Mouse (Mus musculus) heart, embryonic 14.5 days (tissue): Measurements from ENCODE around the gene Zdhhc14. TPM values are rescaled to one million over a fixed set of nuclear protein-coding genes. Genes with fewer than 3 reads are reported as not detected.

Source experiments
- ATAC-seq: fragments of 200-750 bp; cut with Nextera tagmentation; 2 replicates; pipeline ENCODE4 v1.8.0; 2017; ENCODE audit warnings: low read depth, moderate TSS enrichment; ENCODE audit not compliant: insufficient number of reproducible peaks, insufficient read depth, low FRiP score
- H3K27ac ChIP-seq, 2 experiments: fragments of 200-500 bp in 1 of 2; fragments of 300-500 bp in 1 of 2; sonication (generic) in 1 of 2; replicated peaks in 1 of 2; 2 replicates each; pipeline ENCODE4 v1.5.1; 2012 to 2014; ENCODE audit warnings: low read depth in 2 of 2, low read length in 2 of 2, control low read depth in 1 of 2, mild to moderate bottlenecking in 1 of 2, mixed read lengths in 1 of 2; ENCODE audit not compliant: control insufficient read depth in 1 of 2, insufficient read depth in 1 of 2
- H3K27me3 ChIP-seq: fragments of 300-500 bp; sonication (generic); 2 replicates; pipeline ENCODE4 v1.6.1; 2014; ENCODE audit warnings: mild to moderate bottlenecking, low read length, control low read depth; ENCODE audit not compliant: control insufficient read depth, insufficient read depth
- H3K36me3 ChIP-seq: fragments of 300-500 bp; sonication (generic); 2 replicates; pipeline ENCODE4 v1.6.1; 2014; ENCODE audit warnings: mild to moderate bottlenecking, control low read depth, low read length, mixed read lengths; ENCODE audit not compliant: control insufficient read depth, insufficient read depth
- H3K4me1 ChIP-seq, 2 experiments: fragments of 200-500 bp in 1 of 2; fragments of 300-500 bp in 1 of 2; sonication (generic) in 1 of 2; 2 replicates each; pipeline ENCODE4 v1.6.1; 2012 to 2014; ENCODE audit warnings: low read length in 2 of 2, control low read depth in 1 of 2, mixed read lengths in 1 of 2; ENCODE audit not compliant: control insufficient read depth in 2 of 2, insufficient read depth in 2 of 2
- H3K4me2 ChIP-seq: fragments of 300-500 bp; sonication (generic); 2 replicates; pipeline ENCODE4 v1.6.1; 2014; ENCODE audit warnings: mild to moderate bottlenecking, low read length
- H3K4me3 ChIP-seq, 2 experiments: fragments of 200-500 bp in 1 of 2; fragments of 300-500 bp in 1 of 2; sonication (generic) in 1 of 2; 2 replicates each; pipeline ENCODE4 v1.5.1; 2012 to 2014; ENCODE audit warnings: low read length in 2 of 2, mild to moderate bottlenecking in 2 of 2, control low read depth in 1 of 2, low read depth in 1 of 2, moderate library complexity in 1 of 2; ENCODE audit not compliant: control insufficient read depth in 1 of 2, insufficient read depth in 1 of 2
- H3K9ac ChIP-seq: fragments of 300-500 bp; sonication (generic); 2 replicates; pipeline ENCODE4 v1.6.1; 2014; ENCODE audit warnings: mild to moderate bottlenecking, low read length
- H3K9me3 ChIP-seq: fragments of 300-500 bp; sonication (generic); 2 replicates; pipeline ENCODE4 v1.6.1; 2016; ENCODE audit warnings: low read length, control low read depth; ENCODE audit not compliant: control insufficient read depth
- WGBS: fragments of 180-500 bp; shearing (Covaris S2); extraction: QIAGEN DNeasy Blood & Tissue Kit; methylation state at CpG from one replicate; pipeline ENCODE4 v1.1.7; 2014; 5-methylcytosine and 5-hydroxymethylcytosine counted together
- polyA plus RNA-seq: library from polyadenylated mRNA; unstranded; fragments of >200 nt; fragmentation: Nextera tagmentation; extraction: Ambion mirVana; gene quantifications from 2 replicates; pipeline ENCODE4 v1.2.1, GENCODE M21; 2014

Gene Zdhhc14
- polyA plus RNA-seq, 1 experiment from 2014 or later, result 1.5 TPM

DNA sequence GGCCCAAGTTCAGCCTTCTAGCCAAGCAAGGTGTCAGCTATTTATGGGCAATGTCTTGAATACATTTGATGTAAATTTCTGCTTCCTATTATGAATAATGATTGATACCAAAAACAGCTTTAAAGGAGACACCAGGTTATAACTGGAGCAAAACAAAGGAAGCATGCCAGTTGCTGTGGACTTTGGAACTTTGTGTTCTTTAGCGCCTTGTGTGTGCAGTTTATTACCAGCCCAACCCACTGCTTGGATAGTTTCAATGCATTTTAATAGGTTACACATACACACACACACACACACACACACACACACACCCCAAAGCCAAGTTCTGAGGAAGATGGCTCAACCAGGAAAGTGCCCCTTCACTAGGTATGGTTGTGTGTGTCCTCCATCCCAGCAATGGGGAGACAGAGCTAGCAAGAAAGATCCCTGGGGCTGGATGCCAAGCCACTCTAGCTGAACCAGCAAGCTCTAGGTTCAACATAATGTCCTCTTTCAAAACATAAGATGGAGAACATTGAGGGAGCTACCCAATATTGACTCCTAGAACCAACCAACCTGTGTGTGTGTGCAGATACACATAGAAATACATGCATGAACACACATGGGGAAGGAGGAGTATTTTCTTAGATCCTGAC, 79.9 kb downstream of the Zdhhc14 start:
- ATAC-seq, result no peak
- peaks cover 4 to 11% of the 10 kb centered on the region in 2 experiments; a peak in 2 of 4 replicates for H3K4me1 ChIP-seq
- H3K27ac ChIP-seq, result no peak overlapping the region
- H3K9me3 ChIP-seq, result no peaks in the 10 kb centered on the region
- no peak overlapping the region for H3K9ac ChIP-seq
- 89% methylated on average over 1 of the region's 1 CpGs for WGBS
- no peak overlapping the region for H3K4me3 ChIP-seq
- H3K27me3 ChIP-seq, result no peaks in the 10 kb centered on the region
- no peaks in the 10 kb centered on the region for H3K36me3 ChIP-seq
- H3K4me2 ChIP-seq, result no peak overlapping the region

DNA sequence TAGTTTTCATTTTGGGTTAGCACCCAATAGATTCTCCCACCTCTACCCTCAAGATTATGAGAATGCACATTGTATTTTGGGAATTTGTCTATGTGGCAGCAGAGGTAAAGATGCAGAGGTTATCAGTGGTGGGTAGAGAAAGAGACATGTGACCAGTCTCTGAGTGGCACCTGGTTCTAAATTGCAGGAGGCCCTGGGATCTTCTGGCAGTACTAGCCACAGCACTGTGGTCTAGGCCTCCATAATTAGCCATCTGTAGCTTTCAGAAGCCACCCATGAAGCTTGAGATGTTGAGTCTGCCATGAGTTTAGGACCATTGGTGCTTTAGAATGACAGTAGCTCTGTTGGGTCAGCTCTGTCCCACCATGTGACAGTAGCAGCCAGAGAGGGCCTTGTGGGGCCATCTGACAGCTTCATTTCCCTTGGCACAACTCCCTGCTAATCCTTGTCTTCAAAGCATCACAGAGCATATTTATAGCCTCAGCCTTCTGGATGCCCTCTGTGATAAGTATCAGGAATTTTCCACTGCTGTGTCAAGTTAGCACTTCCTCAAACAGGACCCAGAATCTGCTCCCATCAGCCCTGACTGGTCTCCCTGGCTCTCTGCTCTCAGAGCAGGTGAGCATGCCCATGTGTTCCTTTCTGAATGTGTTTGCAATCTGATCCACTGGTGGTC, 80.5 kb downstream of the Zdhhc14 start:
- no peaks in the 10 kb centered on the region for H3K9me3 ChIP-seq
- no peak overlapping the region for H3K27ac ChIP-seq
- H3K4me3 ChIP-seq, result no peak overlapping the region
- H3K4me2 ChIP-seq, result no peak overlapping the region
- H3K9ac ChIP-seq, result no peak overlapping the region
- no peaks in the 10 kb centered on the region for H3K36me3 ChIP-seq
- no peaks in the 10 kb centered on the region for H3K27me3 ChIP-seq
- ATAC-seq, result no peak
- peaks cover 4% of the 10 kb centered on the region in 2 experiments; a peak in 2 of 4 replicates for H3K4me1 ChIP-seq

DNA sequence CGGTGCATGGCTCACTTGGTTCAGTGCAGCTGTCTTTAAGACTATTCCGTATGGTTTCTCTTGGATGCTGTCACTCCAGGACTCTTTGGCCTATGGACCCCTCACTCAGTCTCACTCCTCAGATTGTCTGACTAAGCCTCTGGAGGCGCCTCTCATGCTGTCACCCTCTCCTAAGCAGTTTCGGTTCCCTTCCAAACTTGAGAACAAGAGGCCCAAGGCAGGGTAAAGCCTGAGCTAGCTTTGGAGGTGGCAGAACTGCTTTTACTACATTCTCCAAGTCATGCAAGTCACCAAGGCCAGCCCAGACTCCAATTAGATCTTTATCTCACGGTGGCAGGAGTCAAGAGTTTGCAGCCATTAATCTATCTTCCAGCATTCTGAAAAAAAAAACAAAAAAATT, 82.3 kb downstream of the Zdhhc14 start:
- H3K4me2 ChIP-seq, result no peak overlapping the region
- ATAC-seq, result no peak

DNA sequence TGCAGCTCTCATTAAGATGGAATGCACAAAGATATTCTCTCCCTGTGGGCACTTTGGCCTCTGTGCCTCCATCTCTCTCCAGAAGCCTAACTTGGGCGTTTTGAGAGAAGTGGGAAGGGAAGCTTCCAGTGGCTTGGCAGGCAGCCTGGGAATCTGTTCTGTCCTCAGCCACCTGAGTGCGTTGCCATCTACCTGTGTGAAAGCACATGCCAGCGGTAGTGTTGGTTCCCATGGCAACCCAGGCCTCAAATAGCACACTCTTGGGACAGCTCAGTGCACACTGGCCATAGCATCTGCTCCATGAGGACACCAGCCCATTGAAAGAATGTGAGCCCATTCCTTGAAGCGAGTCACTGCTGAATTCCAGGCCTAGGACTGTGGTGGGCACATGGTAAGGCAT, 83.2 kb downstream of the Zdhhc14 start:
- WGBS, result 73% methylated on average over 4 of the region's 4 CpGs
- Histone ChIP-seq H3K27ac (no peak overlapping the region), H3K9ac (no peak overlapping the region), H3K36me3 (no peaks in the 10 kb centered on the region), H3K9me3 (no peaks in the 10 kb centered on the region), H3K4me2 (no peak overlapping the region), H3K4me1 (peaks cover 4% of the 10 kb centered on the region in 2 experiments; a peak in 2 of 4 replicates), H3K27me3 (no peaks in the 10 kb centered on the region), H3K4me3 (no peak overlapping the region)
- no peak for ATAC-seq

More for the DNA sequence above, 82.3 kb downstream of the Zdhhc14 start:
- H3K9ac ChIP-seq, result no peak overlapping the region
- 73% methylated on average over 5 of the region's 5 CpGs for WGBS
- no peaks in the 10 kb centered on the region for H3K9me3 ChIP-seq
- H3K4me3 ChIP-seq, result no peak overlapping the region
- H3K36me3 ChIP-seq, result no peaks in the 10 kb centered on the region
- peaks cover 4% of the 10 kb centered on the region in 2 experiments; a peak in 2 of 4 replicates for H3K4me1 ChIP-seq
- H3K27me3 ChIP-seq, result no peaks in the 10 kb centered on the region
- no peak overlapping the region for H3K27ac ChIP-seq

DNA sequence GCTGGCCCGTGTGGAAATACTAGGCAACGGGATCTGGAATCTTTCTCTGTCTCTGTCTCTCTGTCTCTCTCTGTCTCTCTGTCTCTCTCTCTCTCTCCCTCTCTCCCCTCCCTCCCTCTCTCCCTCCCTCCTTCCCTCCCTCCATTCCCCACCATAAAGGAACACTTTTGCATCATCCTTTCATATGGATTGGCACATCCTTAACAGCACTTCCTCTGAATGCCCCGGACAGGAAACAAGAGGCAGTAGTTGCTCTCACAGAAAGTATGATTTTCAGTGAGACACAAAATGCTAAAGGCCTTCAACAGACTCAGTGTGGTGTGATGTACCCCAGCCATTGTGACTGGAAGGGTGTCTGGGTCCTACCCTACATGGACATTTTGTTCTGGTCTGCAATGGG, 89.9 kb downstream of the Zdhhc14 start:
- Histone ChIP-seq H3K27me3 (no peaks in the 10 kb centered on the region), H3K36me3 (no peaks in the 10 kb centered on the region), H3K4me1 (no peaks in the 10 kb centered on the region), H3K4me2 (no peak overlapping the region), H3K4me3 (no peak overlapping the region), H3K27ac (no peak overlapping the region), H3K9me3 (no peaks in the 10 kb centered on the region), H3K9ac (no peak overlapping the region)
- WGBS, result 80% methylated on average over 3 of the region's 3 CpGs
- ATAC-seq, result no peak

DNA sequence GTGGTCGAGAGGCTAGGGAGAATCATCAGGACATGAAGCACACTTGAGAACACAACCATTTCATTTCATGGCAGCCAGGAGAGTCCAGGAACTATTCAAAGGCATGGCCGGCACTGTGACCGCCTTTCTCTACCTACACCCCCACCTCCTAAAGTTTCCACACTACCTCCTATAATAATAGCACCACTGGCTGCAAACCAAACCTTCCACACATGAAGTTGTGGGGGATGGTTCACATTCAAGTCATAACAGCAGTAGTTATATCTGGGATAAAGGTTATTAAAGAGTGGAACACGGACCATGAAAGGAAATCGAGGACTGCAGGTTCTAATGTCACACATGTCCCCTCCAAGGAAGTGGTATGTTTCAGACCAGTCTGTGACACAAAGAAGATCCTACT, 90.6 kb downstream of the Zdhhc14 start:
- ATAC-seq, result no peak
- H3K27ac ChIP-seq, result no peak overlapping the region
- H3K4me1 ChIP-seq, result no peaks in the 10 kb centered on the region
- H3K9ac ChIP-seq, result no peak overlapping the region
- no peaks in the 10 kb centered on the region for H3K36me3 ChIP-seq
- H3K9me3 ChIP-seq, result no peaks in the 10 kb centered on the region
- WGBS, result 75% methylated on average over 5 of the region's 5 CpGs
- no peak overlapping the region for H3K4me2 ChIP-seq
- H3K27me3 ChIP-seq, result no peaks in the 10 kb centered on the region
- no peak overlapping the region for H3K4me3 ChIP-seq

DNA sequence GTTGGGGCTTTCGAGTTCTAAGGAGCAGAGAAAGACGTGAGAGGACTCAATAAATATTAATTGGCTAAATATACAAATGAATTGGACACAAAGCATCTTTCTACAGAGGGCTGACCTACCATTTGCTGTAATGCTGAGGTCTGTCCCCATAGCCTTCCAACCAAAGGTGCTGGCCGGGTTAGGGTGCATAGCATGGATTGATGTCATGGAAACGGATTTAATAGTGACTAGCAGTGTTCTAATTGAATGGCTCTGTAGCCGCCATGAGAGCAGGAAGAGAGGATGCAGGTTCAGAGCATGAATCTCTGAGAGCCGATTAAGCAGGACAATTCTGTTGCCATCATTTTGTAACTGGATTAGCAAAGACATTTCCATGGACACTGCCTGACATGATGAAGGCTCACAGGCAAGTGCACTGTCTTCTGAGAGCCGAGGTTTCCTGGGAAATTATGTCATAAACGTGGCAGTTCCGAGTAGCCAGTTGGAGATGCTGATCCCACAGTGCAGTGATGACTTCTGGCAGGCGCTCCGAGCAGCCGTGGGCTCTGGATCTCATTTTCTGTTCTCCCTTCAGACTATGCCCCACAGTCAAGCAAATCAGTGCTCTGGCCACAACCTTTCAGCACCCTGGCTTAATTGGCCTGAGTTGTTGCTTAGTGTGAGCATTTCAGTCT, 91.3 kb downstream of the Zdhhc14 start:
- Histone ChIP-seq H3K36me3 (no peaks in the 10 kb centered on the region), H3K9me3 (no peaks in the 10 kb centered on the region), H3K4me3 (no peak overlapping the region), H3K9ac (no peak overlapping the region), H3K27me3 (no peaks in the 10 kb centered on the region), H3K4me2 (no peak overlapping the region), H3K27ac (no peak overlapping the region), H3K4me1 (no peaks in the 10 kb centered on the region)
- ATAC-seq, result no peak
- 61% methylated on average over 12 of the region's 12 CpGs for WGBS
